26 mouse cellular contexts compared by ENCODE assay signal in genomic region chr7:113178073-113178472, GRCm38 (mm10).
"Had no signal": no experiment of that assay in that cellular context is flagged by ENCODE, and none has a peak within 500 bp of the region (broad histone marks: within the 10 kb centered on the region; RNA-seq: fewer than 3 reads in every experiment).

No protein-coding gene starts in this region.

- H3K4me1 ChIP-seq: heart, embryonic 13.5 days; heart, embryonic 15.5 days; hindbrain, embryonic 13.5 days; hindbrain, embryonic 15.5 days; kidney, embryonic 15.5 days; limb, embryonic 10.5 days; limb, embryonic 12.5 days; liver, embryonic 13.5 days had no signal

- H3K4me2 ChIP-seq: heart, embryonic 11.5 days; heart, embryonic 13.5 days; heart, embryonic 15.5 days; hindbrain, embryonic 13.5 days; hindbrain, embryonic 15.5 days; kidney, embryonic 15.5 days; limb, embryonic 12.5 days; liver, embryonic 11.5 days; liver, embryonic 13.5 days had no signal

- H3K4me3 ChIP-seq: gastrocnemius, adult 2 months; heart, adult 2 months; heart, embryonic 13.5 days; heart, embryonic 15.5 days; hindbrain, embryonic 13.5 days; hindbrain, embryonic 15.5 days; kidney, embryonic 15.5 days; limb, embryonic 10.5 days; limb, embryonic 12.5 days; liver, embryonic 13.5 days had no signal

- H3K9ac ChIP-seq: heart, embryonic 13.5 days; heart, embryonic 15.5 days; hindbrain, embryonic 13.5 days; hindbrain, embryonic 15.5 days; kidney, embryonic 15.5 days; limb, embryonic 12.5 days; liver, embryonic 13.5 days had no signal

- ATAC-seq: hindbrain, postnatal 0 days had no signal

- DNase-seq: gastrocnemius, adult 2 months; gastrocnemius, postnatal 10 days; gastrocnemius, postnatal 25 days; heart, adult 2 months; heart, postnatal 14 days; heart, postnatal 36 days; kidney, adult 11 months; kidney, adult 2 months; kidney, adult 9 months; kidney, postnatal 10 days; kidney, postnatal 25 days; kidney, postnatal 4 days; layer of hippocampus, adult 9-11 months; layer of hippocampus, postnatal 36 days; liver; liver, embryonic 13.5 days had no signal

- H3K27me3 ChIP-seq: heart, embryonic 13.5 days; heart, embryonic 15.5 days; hindbrain, embryonic 13.5 days; hindbrain, embryonic 15.5 days; kidney, embryonic 15.5 days; limb, embryonic 12.5 days; liver, embryonic 13.5 days had no signal

- H3K27ac ChIP-seq: gastrocnemius, adult 2 months; heart, adult 2 months; heart, embryonic 13.5 days; heart, embryonic 15.5 days; hindbrain, embryonic 13.5 days; hindbrain, embryonic 15.5 days; hindbrain, postnatal 0 days; kidney, embryonic 15.5 days; limb, embryonic 10.5 days; limb, embryonic 12.5 days; liver, embryonic 13.5 days had no signal

- H3K36me3 ChIP-seq: heart, embryonic 13.5 days; heart, embryonic 15.5 days; hindbrain, embryonic 13.5 days; hindbrain, embryonic 15.5 days; kidney, embryonic 15.5 days; limb, embryonic 10.5 days; limb, embryonic 12.5 days; liver, embryonic 13.5 days had no signal

- H3K9me3 ChIP-seq: heart, embryonic 13.5 days; heart, embryonic 15.5 days; hindbrain, embryonic 13.5 days; hindbrain, embryonic 15.5 days; kidney, embryonic 15.5 days; limb, embryonic 10.5 days; liver, embryonic 13.5 days had no signal
